Mouse (Mus musculus) common myeloid progenitor, adult 5-6 weeks (primary cell): ENCODE measurements around the gene Pth2. TPM values are rescaled to one million over a fixed set of nuclear protein-coding genes. Genes with fewer than 3 reads are reported as not detected.

Experiments
- ATAC-seq: replicated peaks from 2 replicates; pipeline ENCODE4 v1.8.0; 2016; ENCODE audit warnings: low read depth, mild to moderate bottlenecking, moderate TSS enrichment, inconsistent platforms; ENCODE audit not compliant: poor library complexity, severe bottlenecking
- total RNA-seq: library from RNA; stranded (forward); fragments of 200-1000, 187-1606 nt; gene quantifications from 2 replicates; pipeline ENCODE4 v1.2.3, GENCODE M21; 2017

Gene Pth2
- total RNA-seq, 1 experiment from 2014 or later, result not detected

DNA sequence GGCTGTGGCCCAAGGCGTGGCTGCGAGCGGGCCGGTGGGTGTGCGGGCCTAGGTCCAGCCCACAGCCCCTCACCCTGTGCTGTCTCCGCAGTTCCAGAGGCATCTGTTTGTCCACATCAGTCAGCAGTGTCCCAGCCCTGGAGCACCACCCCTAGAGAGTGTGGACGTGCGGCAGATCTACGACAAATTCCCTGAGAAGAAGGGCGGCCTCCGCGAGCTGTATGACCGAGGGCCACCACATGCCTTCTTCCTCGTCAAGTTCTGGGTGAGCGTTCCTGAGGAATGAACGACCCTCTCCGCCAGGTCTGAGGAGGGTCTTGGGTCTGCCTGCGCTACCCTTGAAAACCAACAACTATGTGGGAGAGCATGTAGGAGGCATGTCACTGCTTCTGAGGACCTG is 47.8 kb downstream of the Pth2 start:
- no peak for ATAC-seq

DNA sequence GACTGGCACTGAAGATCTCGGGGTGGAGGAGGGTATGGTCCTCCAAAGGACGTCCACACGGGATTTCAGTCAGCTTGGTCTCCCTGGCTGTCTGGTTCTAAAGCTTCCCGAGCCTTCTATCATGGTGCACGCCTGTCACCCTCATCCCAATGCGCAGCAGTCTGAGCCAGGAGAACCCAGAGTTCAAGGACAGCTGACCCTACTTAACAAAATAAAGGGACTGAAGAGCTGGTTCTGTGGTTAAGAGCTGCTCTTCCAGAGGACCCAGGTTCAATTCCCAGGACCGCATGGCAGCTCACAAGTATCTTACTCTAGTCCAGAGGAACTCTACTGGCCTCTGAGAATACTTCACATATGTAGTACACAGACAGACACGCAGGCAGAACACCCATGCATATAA is 48.3 kb downstream of the Pth2 start:
- ATAC-seq, result no peak

DNA sequence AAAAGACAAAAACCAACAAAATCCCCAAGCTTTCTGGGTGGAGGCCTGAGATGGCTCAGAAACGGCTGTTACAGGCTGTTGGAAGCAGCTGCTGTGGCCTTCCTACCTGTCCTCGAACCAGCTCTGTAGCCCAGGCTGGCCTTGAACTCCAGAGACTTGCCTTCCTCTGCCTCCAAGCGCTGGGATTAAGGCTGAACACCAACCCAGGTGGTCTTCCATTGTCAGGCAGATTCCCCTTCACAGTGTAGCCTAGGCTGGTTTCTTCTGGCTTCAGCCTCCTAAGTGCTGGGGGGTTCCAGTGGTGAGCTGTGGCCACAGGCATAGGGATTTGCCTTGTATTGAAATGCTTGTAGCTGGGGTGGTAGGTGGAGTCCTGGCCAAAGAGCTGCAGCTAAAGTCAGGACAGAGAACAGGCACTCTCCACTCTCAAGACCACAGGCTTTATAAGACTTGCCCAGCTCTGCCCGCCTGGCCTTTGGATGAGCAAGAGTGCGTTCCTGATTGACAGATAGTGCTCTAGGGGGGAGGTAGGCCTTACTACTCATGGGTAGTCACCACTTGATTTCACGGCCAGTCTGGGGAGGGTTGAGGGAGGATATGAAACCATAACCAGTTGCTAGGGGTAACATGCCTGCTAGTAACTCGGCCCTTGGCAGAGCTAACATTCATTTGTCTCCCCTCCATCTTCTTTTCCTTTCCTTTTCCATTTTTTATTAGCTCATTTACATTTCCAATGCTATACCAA is 48.8 kb downstream of the Pth2 start:
- 0 out of 2 replicates have a peak, but pooled peaks have one; percentile 26 for ATAC-seq

DNA sequence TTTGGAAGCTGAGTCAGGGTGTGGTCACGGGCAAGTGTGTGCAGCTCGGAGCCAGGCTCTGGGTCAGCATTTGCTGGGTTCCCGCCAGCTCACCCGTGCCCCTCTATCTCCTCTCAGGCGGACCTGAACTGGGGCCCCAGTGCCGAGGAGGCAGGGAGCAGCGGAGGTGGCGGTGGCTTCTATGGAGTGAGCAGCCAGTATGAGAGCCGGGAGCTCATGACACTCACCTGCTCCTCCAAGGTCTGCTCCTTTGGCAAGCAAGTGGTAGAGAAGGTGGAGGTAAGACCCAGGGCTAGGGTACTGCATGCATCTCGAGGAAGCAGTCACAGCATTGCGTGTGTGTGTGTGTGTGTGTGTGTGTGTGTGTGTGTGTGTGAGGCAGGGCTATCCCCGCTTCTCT is 50.4 kb downstream of the Pth2 start:
- no peak for ATAC-seq

Other genes with a start within 250 kb of the Pth2 start
- not detected in 2 replicates for gene Tsks, start 237.8 kb upstream of the Pth2 start, total RNA-seq
- gene Cpt1c, start 206.1 kb upstream of the Pth2 start, total RNA-seq, result 0.23 and 1.2 TPM in 2 replicates
- 143 and 170 TPM in 2 replicates for gene Prmt1, start 194.4 kb upstream of the Pth2 start, total RNA-seq
- 92.9 and 129 TPM in 2 replicates for gene Irf3, start 183.3 kb upstream of the Pth2 start, total RNA-seq
- gene Bcl2l12, start 182.3 kb upstream of the Pth2 start, total RNA-seq, result 29.5 and 33.8 TPM in 2 replicates
- gene Scaf1, start 164.6 kb upstream of the Pth2 start, total RNA-seq, result 9.6 and 17.0 TPM in 2 replicates
- gene Rras, start 163.0 kb upstream of the Pth2 start, total RNA-seq, result 1.1 TPM in 1 of 2 replicates, not detected in the other
- gene Prr12, start 128.1 kb upstream of the Pth2 start, total RNA-seq, result 2.2 and 7.5 TPM in 2 replicates
- 66.0 and 71.2 TPM in 2 replicates for gene Nosip, start 118.6 kb upstream of the Pth2 start, total RNA-seq
- 3.4 and 3.8 TPM in 2 replicates for gene Prrg2, start 118.3 kb upstream of the Pth2 start, total RNA-seq
- 23.2 and 37.1 TPM in 2 replicates for gene Rcn3, start 88.8 kb upstream of the Pth2 start, total RNA-seq
- gene Fcgrt, start 77.1 kb upstream of the Pth2 start, total RNA-seq, result 4.0 and 4.7 TPM in 2 replicates
- 1,473 and 1,910 TPM in 2 replicates for gene Rps11, start 56.6 kb upstream of the Pth2 start, total RNA-seq
- gene Rpl13a, start 52.2 kb upstream of the Pth2 start, total RNA-seq, result 3,242 and 3,932 TPM in 2 replicates
- gene Gm45713, start 44.8 kb upstream of the Pth2 start, total RNA-seq, result not detected in 2 replicates
- gene Flt3l, start 44.6 kb upstream of the Pth2 start, total RNA-seq, result 5.8 and 13.0 TPM in 2 replicates
- gene Pih1d1, start 26.7 kb upstream of the Pth2 start, total RNA-seq, result 35.2 and 59.8 TPM in 2 replicates
- 32.2 and 37.9 TPM in 2 replicates for gene Aldh16a1, start 26.4 kb upstream of the Pth2 start, total RNA-seq
- not detected in 2 replicates for gene Slc17a7, start 17.0 kb upstream of the Pth2 start, total RNA-seq
- gene Gfy, start 1.4 kb upstream of the Pth2 start, total RNA-seq, result not detected in 2 replicates
- gene Ccdc155, start 23.9 kb downstream of the Pth2 start, total RNA-seq, result 0.18 and 2.0 TPM in 2 replicates
- 6.7 and 17.4 TPM in 2 replicates for gene Dkkl1, start 31.2 kb downstream of the Pth2 start, total RNA-seq
- gene Tead2, start 34.8 kb downstream of the Pth2 start, total RNA-seq, result 0.55 and 0.87 TPM in 2 replicates
- gene Cd37, start 58.1 kb downstream of the Pth2 start, total RNA-seq, result 28.9 and 41.4 TPM in 2 replicates
- gene Slc6a16, start 60.1 kb downstream of the Pth2 start, total RNA-seq, result not detected in 2 replicates
- not detected in 2 replicates for gene Slc6a21, start 96.5 kb downstream of the Pth2 start, total RNA-seq
- gene Trpm4, start 152.8 kb downstream of the Pth2 start, total RNA-seq, result 3.1 and 3.4 TPM in 2 replicates
- 0.41 TPM in 1 of 2 replicates, not detected in the other for gene Hrc, start 154.3 kb downstream of the Pth2 start, total RNA-seq
- gene Ppfia3, start 186.0 kb downstream of the Pth2 start, total RNA-seq, result not detected in 2 replicates
- 1.9 TPM in 1 of 2 replicates, not detected in the other for gene Lin7b, start 189.6 kb downstream of the Pth2 start, total RNA-seq
- gene Snrnp70, start 214.7 kb downstream of the Pth2 start, total RNA-seq, result 451 and 564 TPM in 2 replicates
- gene Kcna7, start 224.7 kb downstream of the Pth2 start, total RNA-seq, result not detected in 2 replicates
- not detected in 2 replicates for gene Ntf5, start 232.7 kb downstream of the Pth2 start, total RNA-seq
- gene Lhb, start 239.8 kb downstream of the Pth2 start, total RNA-seq, result not detected in 2 replicates